Mouse (Mus musculus) MEL (cell line): ENCODE results near the gene Cdk5rap1.
A peak's percentile ranks its signal among the peaks of the same experiment; 100 is the strongest.

Source experiments
- CTCF ChIP-seq, 3 experiments: IDR thresholded peaks in 2 of 3; conservative IDR thresholded peaks in 1 of 3; 2 replicates each; pipeline ENCODE4 v1.5.1; 2011 to 2012; ENCODE audit warnings: low read length in 3 of 3, low read depth in 2 of 3, mild to moderate bottlenecking in 2 of 3, improper control_type of control experiment in 1 of 3, inconsistent platforms in 1 of 3, mixed read lengths in 1 of 3, moderate library complexity in 1 of 3; ENCODE audit not compliant: control insufficient read depth in 1 of 3, insufficient read depth in 1 of 3, poor library complexity in 1 of 3, severe bottlenecking in 1 of 3
- EP300 ChIP-seq, 2 experiments: IDR thresholded peaks; 2 replicates each; pipeline ENCODE4 v1.6.1; 2011; ENCODE audit warnings: improper control_type of control experiment in 2 of 2, low read length in 2 of 2, low read depth in 1 of 2, mild to moderate bottlenecking in 1 of 2
- GATA1 ChIP-seq: IDR thresholded peaks from 2 replicates; pipeline ENCODE4 v1.6.1; 2011; ENCODE audit warnings: low read depth, low read length, improper control_type of control experiment
- HCFC1 ChIP-seq: IDR thresholded peaks from 2 replicates; pipeline ENCODE4 v1.6.1; 2012; ENCODE audit warnings: low read depth, mild to moderate bottlenecking, inconsistent platforms, low read length, improper control_type of control experiment, moderate library complexity
- MAFK ChIP-seq: IDR thresholded peaks from 2 replicates; pipeline ENCODE4 v1.6.1; 2011; ENCODE audit warnings: low read depth, mild to moderate bottlenecking, low read length, improper control_type of control experiment, borderline replicate concordance
- POLR2A ChIP-seq, 2 experiments: IDR thresholded peaks; 2 replicates each; pipeline ENCODE4 v1.6.1; 2011 to 2012; ENCODE audit warnings: low read length in 2 of 2, mild to moderate bottlenecking in 2 of 2, control low read depth in 1 of 2, improper control_type of control experiment in 1 of 2, low read depth in 1 of 2, moderate library complexity in 1 of 2; ENCODE audit not compliant: control insufficient read depth in 1 of 2, insufficient read depth in 1 of 2, poor library complexity in 1 of 2
- TAL1 ChIP-seq: IDR thresholded peaks from 2 replicates; pipeline ENCODE4 v1.6.1; 2012; ENCODE audit warnings: mild to moderate bottlenecking, inconsistent platforms, low read length, moderate library complexity, mixed read lengths
- TCF12 ChIP-seq: IDR thresholded peaks from 2 replicates; pipeline ENCODE4 v1.6.1; 2014; ENCODE audit warnings: low read depth, mild to moderate bottlenecking, inconsistent platforms, low read length, improper control_type of control experiment, moderate library complexity
- ZMIZ1 ChIP-seq: IDR thresholded peaks from 2 replicates; pipeline ENCODE4 v1.6.1; 2012; ENCODE audit warnings: low read depth, mild to moderate bottlenecking, inconsistent platforms, low read length, improper control_type of control experiment, moderate library complexity

DNA sequence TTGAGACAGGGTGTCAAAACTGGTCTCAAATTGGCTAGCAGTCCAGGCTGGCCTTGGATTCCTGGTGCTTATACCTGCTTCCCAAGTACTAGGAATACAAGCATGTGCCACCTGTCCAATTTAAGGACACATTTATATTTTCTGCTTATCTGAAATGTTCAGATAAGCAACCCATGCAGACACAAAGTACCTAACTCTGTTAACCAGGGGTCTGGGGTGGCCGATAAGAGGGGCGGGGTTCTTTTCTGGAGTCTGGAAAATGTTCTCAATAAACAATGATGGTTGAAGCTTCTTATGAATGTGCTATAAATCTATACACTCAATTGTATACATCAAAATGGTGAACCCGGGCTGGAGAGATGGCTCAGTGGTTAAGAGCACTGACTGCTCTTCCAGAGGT is 46.0 kb downstream of the Cdk5rap1 start:
- TF ChIP-seq POLR2A (IDR thresholded peaks at IDR 0.05; ENCODE audit: control insufficient read depth in 1 of 2, insufficient read depth in 1 of 2, low read depth in 1 of 2, low read length in 2 of 2, poor library complexity in 1 of 2) (no peak), HCFC1 (no peak), EP300 (IDR thresholded peaks at IDR 0.05; ENCODE audit: low read depth in 1 of 2, low read length in 2 of 2) (peak; percentile 55 to 73), GATA1 (peak; percentile 67), MAFK (no peak), CTCF (IDR thresholded peaks at IDR 0.05 in 2 of 3, conservative IDR thresholded peaks at IDR 0.05 in 1 of 3; ENCODE audit: control insufficient read depth in 1 of 3, insufficient read depth in 1 of 3, low read depth in 2 of 3, low read length in 3 of 3, poor library complexity in 1 of 3, severe bottlenecking in 1 of 3) (no peak), TCF12 (peak; percentile 93), TAL1 (peak; percentile 39; the same call in 1 of the 2 replicates), ZMIZ1 (no peak)
